Mouse (Mus musculus): ENCODE measurements around the gene Eno2. TPM values are rescaled to one million over a fixed set of nuclear protein-coding genes. Genes with fewer than 3 reads are reported as not detected.
A peak's percentile ranks its signal among the peaks of the same experiment; 100 is the strongest.

Eno2 gene
- polyA plus RNA-seq, 1 experiment from 2014 or later = 3.5 TPM

DNA sequence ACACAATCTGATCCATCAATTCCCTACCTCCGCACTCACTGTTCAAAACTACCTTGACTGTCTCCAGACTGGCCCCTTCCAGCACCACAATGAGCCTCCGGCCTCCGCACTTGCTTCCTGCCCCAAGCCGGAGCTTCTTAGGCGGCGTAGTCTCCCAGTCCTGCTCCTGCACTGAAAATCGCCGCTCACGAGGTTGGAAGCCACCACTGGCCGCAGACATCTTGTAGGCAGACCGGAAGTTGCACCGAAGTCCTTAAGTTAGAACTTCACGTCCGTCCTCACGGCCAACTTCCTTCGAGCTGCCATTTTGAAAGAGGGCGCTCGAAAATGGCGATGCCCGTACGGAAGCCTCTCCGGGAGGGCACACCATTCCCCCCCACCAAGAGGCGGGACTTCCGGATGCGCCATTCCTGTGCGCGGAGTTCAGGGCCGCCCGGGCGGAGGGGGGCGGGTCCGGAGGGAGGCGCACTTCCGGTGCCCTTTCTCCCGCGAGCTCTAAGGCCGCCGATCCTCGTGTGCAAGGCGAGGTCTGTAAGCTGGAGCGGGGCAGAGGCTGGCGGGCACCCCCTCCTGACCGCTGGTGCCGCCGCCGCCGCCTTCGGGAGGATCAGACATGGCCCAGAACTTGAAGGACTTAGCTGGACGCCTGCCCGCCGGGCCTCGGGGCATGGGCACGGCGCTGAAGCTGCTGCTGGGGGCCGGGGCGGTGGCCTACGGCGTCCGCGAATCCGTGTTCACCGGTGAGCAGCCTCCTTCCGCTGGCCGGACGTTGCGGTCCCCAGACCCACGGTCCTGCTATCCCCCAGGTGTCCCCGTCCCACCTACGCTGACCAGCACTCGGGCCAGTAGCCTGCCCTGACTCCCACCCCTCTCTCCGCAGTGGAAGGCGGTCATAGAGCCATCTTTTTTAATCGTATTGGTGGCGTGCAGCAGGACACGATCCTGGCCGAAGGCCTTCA lies 57.4 kb downstream of the Eno2 start, which contains the start of the genes Emg1 and Phb2:
Emg1 (minus strand) TSS at position 355 of the 959 bp plus-strand sequence.
Phb2 (plus strand) TSS at position 513 of the 959 bp plus-strand sequence.
- H3K4me2 ChIP-seq (ENCODE audit: low read depth, low read length) = peak within 1 kb of the TSS; percentile 76
- under 1% methylated on average over 68 of the region's 76 CpGs for WGBS

More for the DNA sequence above, 57.4 kb downstream of the Eno2 start, which contains the start of the genes Emg1 and Phb2:
- no peaks in the 10 kb centered on the region for H3K9me3 ChIP-seq (ENCODE audit: control insufficient read depth, low read length)
- peak within 1 kb of the TSS; percentile 85 for H3K27ac ChIP-seq (ENCODE audit: low read length)
- H3K4me1 ChIP-seq (replicated peaks; ENCODE audit: control insufficient read depth, insufficient read depth, low read length) = peaks cover 23% of the 10 kb centered on the region
- H3K9ac ChIP-seq (ENCODE audit: low read length) = peak within 1 kb of the TSS; percentile 81
- H3K4me3 ChIP-seq (ENCODE audit: low read length) = peak within 1 kb of the TSS; percentile 69
- H3K36me3 ChIP-seq (ENCODE audit: control insufficient read depth, insufficient read depth, low read length) = peaks cover 18% of the 10 kb centered on the region
- no peaks in the 10 kb centered on the region for H3K27me3 ChIP-seq (ENCODE audit: control insufficient read depth, insufficient read depth, low read depth, low read length)
- peak; percentile 98 for ATAC-seq (ENCODE audit: low read depth)

MicroRNA genes within 50 kb of the gene (microRNA counts, 519-probe panel; counts per million panel counts)
- 3,771 counts per million, percentile 77 among the panel's probes with 10 or more counts for microRNA mmu-miR-141
- microRNA mmu-miR-200c = 4,485 counts per million, percentile 91 among the panel's probes with 10 or more counts

Small RNAs within 50 kb of the gene (microRNA-seq; reads per million reads assigned to microRNA genes)
- gene Mir141 = 2,031 reads per million, percentile 81 among the genes with 10 or more reads in this experiment
- gene Mir200c = 12,503 reads per million, percentile 95 among the genes with 10 or more reads in this experiment

Other genes starting within 250 kb of the Eno2 start
- 3.9 and 6.7 TPM in 2 replicates for gene C1s1, start 227.3 kb downstream of the Eno2 start, polyA plus RNA-seq (2015; fragmentation: Nextera tagmentation; extraction: Ambion mirVana)
- not detected in 2 replicates for gene C1rb, start 199.4 kb downstream of the Eno2 start, polyA plus RNA-seq (2015; fragmentation: Nextera tagmentation; extraction: Ambion mirVana)
- 0.08 TPM in 1 of 2 replicates, not detected in the other for gene C1s2, start 133.6 kb downstream of the Eno2 start, polyA plus RNA-seq (2015; fragmentation: Nextera tagmentation; extraction: Ambion mirVana)
- 60.9 and 61.9 TPM in 2 replicates for gene Lpcat3, start 106.6 kb downstream of the Eno2 start, polyA plus RNA-seq (2015; fragmentation: Nextera tagmentation; extraction: Ambion mirVana)
- 188 and 192 TPM in 2 replicates for gene Emg1, start 57.5 kb downstream of the Eno2 start, polyA plus RNA-seq (2015; fragmentation: Nextera tagmentation; extraction: Ambion mirVana)
- 254 and 278 TPM in 2 replicates for gene Phb2, start 57.3 kb downstream of the Eno2 start, polyA plus RNA-seq (2015; fragmentation: Nextera tagmentation; extraction: Ambion mirVana)
- 21.3 and 27.3 TPM in 2 replicates for gene Ptpn6, start 31.0 kb downstream of the Eno2 start, polyA plus RNA-seq (2015; fragmentation: Nextera tagmentation; extraction: Ambion mirVana)
- 430 and 446 TPM in 2 replicates for gene Grcc10, start 28.3 kb downstream of the Eno2 start, polyA plus RNA-seq (2015; fragmentation: Nextera tagmentation; extraction: Ambion mirVana)
- not detected in 2 replicates for gene Gm45234, start 13.7 kb downstream of the Eno2 start, polyA plus RNA-seq (2015; fragmentation: Nextera tagmentation; extraction: Ambion mirVana)
- gene Atn1, start 13.1 kb downstream of the Eno2 start, polyA plus RNA-seq (2015; fragmentation: Nextera tagmentation; extraction: Ambion mirVana) = 14.0 and 14.7 TPM in 2 replicates
- 34.0 and 44.7 TPM in 2 replicates for gene Lrrc23, start 10.1 kb upstream of the Eno2 start, polyA plus RNA-seq (2015; fragmentation: Nextera tagmentation; extraction: Ambion mirVana)
- 13.6 and 14.2 TPM in 2 replicates for gene Spsb2, start 39.0 kb upstream of the Eno2 start, polyA plus RNA-seq (2015; fragmentation: Nextera tagmentation; extraction: Ambion mirVana)
- 680 and 700 TPM in 2 replicates for gene Tpi1, start 44.6 kb upstream of the Eno2 start, polyA plus RNA-seq (2015; fragmentation: Nextera tagmentation; extraction: Ambion mirVana)
- gene Usp5, start 59.8 kb upstream of the Eno2 start, polyA plus RNA-seq (2015; fragmentation: Nextera tagmentation; extraction: Ambion mirVana) = 138 and 139 TPM in 2 replicates
- gene Cdca3, start 59.9 kb upstream of the Eno2 start, polyA plus RNA-seq (2015; fragmentation: Nextera tagmentation; extraction: Ambion mirVana) = 175 and 176 TPM in 2 replicates
- 0.29 and 0.34 TPM in 2 replicates for gene Gnb3, start 70.6 kb upstream of the Eno2 start, polyA plus RNA-seq (2015; fragmentation: Nextera tagmentation; extraction: Ambion mirVana)
- 8.3 and 15.3 TPM in 2 replicates for gene P3h3, start 88.1 kb upstream of the Eno2 start, polyA plus RNA-seq (2015; fragmentation: Nextera tagmentation; extraction: Ambion mirVana)
- gene Gpr162, start 94.3 kb upstream of the Eno2 start, polyA plus RNA-seq (2015; fragmentation: Nextera tagmentation; extraction: Ambion mirVana) = 0.54 and 1.3 TPM in 2 replicates
- 0.13 and 0.44 TPM in 2 replicates for gene Cd4, start 118.5 kb upstream of the Eno2 start, polyA plus RNA-seq (2015; fragmentation: Nextera tagmentation; extraction: Ambion mirVana)
- gene Lag3, start 142.0 kb upstream of the Eno2 start, polyA plus RNA-seq (2015; fragmentation: Nextera tagmentation; extraction: Ambion mirVana) = 1.2 TPM in 2 replicates
- 341 and 346 TPM in 2 replicates for gene Ptms, start 150.4 kb upstream of the Eno2 start, polyA plus RNA-seq (2015; fragmentation: Nextera tagmentation; extraction: Ambion mirVana)
- gene Mlf2, start 161.7 kb upstream of the Eno2 start, polyA plus RNA-seq (2015; fragmentation: Nextera tagmentation; extraction: Ambion mirVana) = 317 and 323 TPM in 2 replicates
- 138 and 153 TPM in 2 replicates for gene Cops7a, start 195.9 kb upstream of the Eno2 start, polyA plus RNA-seq (2015; fragmentation: Nextera tagmentation; extraction: Ambion mirVana)
- 0.68 and 0.88 TPM in 2 replicates for gene Pianp, start 227.0 kb upstream of the Eno2 start, polyA plus RNA-seq (2015; fragmentation: Nextera tagmentation; extraction: Ambion mirVana)
- 14.0 and 14.3 TPM in 2 replicates for gene Zfp384, start 239.5 kb upstream of the Eno2 start, polyA plus RNA-seq (2015; fragmentation: Nextera tagmentation; extraction: Ambion mirVana)